Mouse (Mus musculus): ENCODE results near the gene Tmem156. TPM values are rescaled to one million over a fixed set of nuclear protein-coding genes. Genes with fewer than 3 reads are reported as not detected.

The Tmem156 gene
- total and polyA plus RNA-seq, 3 experiments, result 2.6 to 4.1 TPM; not detected in 1

GRCm38 (mm10) chr5:65047285-65047855 is 44.6 kb downstream of the Tmem156 start:
- no peak for DNase-seq (ENCODE audit: low read depth, low spot score)
- no peak overlapping the region for H3K27ac ChIP-seq (ENCODE audit: control insufficient read depth, low read depth, low read length)
- no peaks in the 10 kb centered on the region for H3K36me3 ChIP-seq (ENCODE audit: control insufficient read depth in 1 of 2, insufficient read depth in 2 of 2, low read length in 2 of 2)
- peaks cover 0 to 5% of the 10 kb centered on the region in 2 experiments for H3K27me3 ChIP-seq (ENCODE audit: control insufficient read depth in 1 of 2, insufficient read depth in 2 of 2, low read length in 2 of 2)
- no peaks in the 10 kb centered on the region for H3K9me3 ChIP-seq (replicated peaks; ENCODE audit: insufficient read depth, low read length)
- no peak overlapping the region for H3K9ac ChIP-seq (ENCODE audit: control insufficient read depth, low read depth, low read length, poor library complexity, severe bottlenecking)
- TF ChIP-seq UBTF (IDR thresholded peaks at IDR 0.05; ENCODE audit: borderline replicate concordance, insufficient read depth, low read depth, low read length) (no peak), MXI1 (IDR thresholded peaks at IDR 0.05; ENCODE audit: low read depth, low read length) (no peak), POLR2AphosphoS5 (IDR thresholded peaks at IDR 0.05; ENCODE audit: borderline replicate concordance, low read depth, low read length) (no peak), RCOR1 (IDR thresholded peaks at IDR 0.05; ENCODE audit: low read depth, low read length) (no peak)
- H3K4me3 ChIP-seq (ENCODE audit: control insufficient read depth in 1 of 2, insufficient read depth in 1 of 2, low read depth in 2 of 2, low read length in 2 of 2), result no peak overlapping the region
- H3K79me2 ChIP-seq (ENCODE audit: control insufficient read depth, insufficient read depth, low read length, poor library complexity), result no peaks in the 10 kb centered on the region
- no peaks in the 10 kb centered on the region for H3K4me1 ChIP-seq (ENCODE audit: control insufficient read depth in 1 of 2, insufficient read depth in 2 of 2, low read length in 2 of 2)

- no peak overlapping the region for H3K4me3 ChIP-seq (ENCODE audit: control insufficient read depth in 1 of 2, insufficient read depth in 1 of 2, low read depth in 2 of 2, low read length in 2 of 2)
- no peak for TF ChIP-seq MYB (IDR thresholded peaks at IDR 0.05; ENCODE audit: low read depth, low read length)
- no peak for TF ChIP-seq POLR2AphosphoS2 (IDR thresholded peaks at IDR 0.05; ENCODE audit: low read length)
- TF ChIP-seq HCFC1 (IDR thresholded peaks at IDR 0.05; ENCODE audit: low read depth, low read length), result no peak
- no peak for TF ChIP-seq MAX (IDR thresholded peaks at IDR 0.05; ENCODE audit: low read length)
- no peak for TF ChIP-seq KAT2A (conservative IDR thresholded peaks at IDR 0.05; ENCODE audit: low read depth, low read length)
- no peak for TF ChIP-seq USF2 (IDR thresholded peaks at IDR 0.05; ENCODE audit: borderline replicate concordance in 1 of 2, insufficient read depth in 1 of 2, low read depth in 1 of 2, low read length in 2 of 2)
- TF ChIP-seq NRF1 (IDR thresholded peaks at IDR 0.05; ENCODE audit: insufficient read depth, low read depth, low read length, poor library complexity, severe bottlenecking), result no peak
- no peak for TF ChIP-seq POLR2A (IDR thresholded peaks at IDR 0.05; ENCODE audit: control insufficient read depth in 1 of 2, insufficient read depth in 1 of 2, low read depth in 1 of 2, low read length in 2 of 2, poor library complexity in 1 of 2)
- TF ChIP-seq CTCF (IDR thresholded peaks at IDR 0.05 in 2 of 3, conservative IDR thresholded peaks at IDR 0.05 in 1 of 3; ENCODE audit: control insufficient read depth in 1 of 3, insufficient read depth in 1 of 3, low read depth in 2 of 3, low read length in 3 of 3, poor library complexity in 1 of 3, severe bottlenecking in 1 of 3), result no peak
- no peak for TF ChIP-seq ZKSCAN1 (IDR thresholded peaks at IDR 0.05; ENCODE audit: low read depth, low read length)
- TF ChIP-seq UBTF (IDR thresholded peaks at IDR 0.05; ENCODE audit: borderline replicate concordance, insufficient read depth, low read depth, low read length), result no peak
- no peak for TF ChIP-seq MEF2A (IDR thresholded peaks at IDR 0.05; ENCODE audit: extremely low read depth, insufficient replicate concordance, low read depth, low read length, poor library complexity, severe bottlenecking)
- H3K79me2 ChIP-seq (ENCODE audit: control insufficient read depth, insufficient read depth, low read length, poor library complexity), result no peaks in the 10 kb centered on the region
- H3K9ac ChIP-seq (ENCODE audit: control insufficient read depth, low read depth, low read length, poor library complexity, severe bottlenecking), result no peak overlapping the region
- no peaks in the 10 kb centered on the region for H3K36me3 ChIP-seq (ENCODE audit: control insufficient read depth in 1 of 2, insufficient read depth in 2 of 2, low read length in 2 of 2)
- no peaks in the 10 kb centered on the region for H3K4me1 ChIP-seq (ENCODE audit: control insufficient read depth in 1 of 2, insufficient read depth in 2 of 2, low read length in 2 of 2)
- H3K27ac ChIP-seq (ENCODE audit: control insufficient read depth, low read depth, low read length), result no peak overlapping the region
- DNase-seq (ENCODE audit: low read depth, low spot score), result no peak
- H3K9me3 ChIP-seq (replicated peaks; ENCODE audit: insufficient read depth, low read length), result no peaks in the 10 kb centered on the region
- peaks cover 0 to 5% of the 10 kb centered on the region in 2 experiments for H3K27me3 ChIP-seq (ENCODE audit: control insufficient read depth in 1 of 2, insufficient read depth in 2 of 2, low read length in 2 of 2)
These were observed 45.3 kb downstream of the Tmem156 start for GRCm38 (mm10) chr5:65046442-65047284.

All from MEL (cell line).